Mouse (Mus musculus) CH12.LX (cell line): ENCODE results near the gene Fkbp11. TPM values are rescaled to one million over a fixed set of nuclear protein-coding genes. Genes with fewer than 3 reads are reported as not detected.

Source experiments
- DNase-seq: peaks from one replicate; pipeline ENCODE4 v3.0.0-alpha.2; 2013; ENCODE audit errors: extremely low read depth
- H3K27ac ChIP-seq: 2 replicates; pipeline ENCODE4 v1.5.1; 2012; ENCODE audit warnings: low read depth, mild to moderate bottlenecking, control low read depth, moderate library complexity; ENCODE audit not compliant: insufficient read depth
- H3K27me3 ChIP-seq: replicated peaks from 2 replicates; pipeline ENCODE3; 2012; ENCODE audit warnings: inconsistent platforms
- H3K36me3 ChIP-seq, 2 experiments: replicated peaks in 1 of 2; 2 replicates each; pipeline versions ENCODE3 to v1.6.1; 2012; ENCODE audit warnings: inconsistent platforms in 1 of 2, low read length in 1 of 2, mild to moderate bottlenecking in 1 of 2, mixed read lengths in 1 of 2, moderate library complexity in 1 of 2; ENCODE audit not compliant: control insufficient read depth in 1 of 2, insufficient read depth in 1 of 2
- H3K4me1 ChIP-seq, 2 experiments: 2 replicates each; pipeline ENCODE4 v1.6.1; 2012; ENCODE audit warnings: inconsistent platforms in 1 of 2, moderate library complexity in 1 of 2; ENCODE audit not compliant: insufficient read depth in 2 of 2, control insufficient read depth in 1 of 2
- H3K4me2 ChIP-seq: 2 replicates; pipeline ENCODE4 v1.6.1; 2012; ENCODE audit warnings: low read depth, mild to moderate bottlenecking, control low read depth; ENCODE audit not compliant: poor library complexity, insufficient read depth, severe bottlenecking
- H3K4me3 ChIP-seq, 3 experiments: fragments of 150-350 bp in 1 of 3; sonication (generic) in 1 of 3; replicated peaks in 1 of 3; 2 replicates each; pipeline versions ENCODE3 to v1.5.1; 2011 to 2012; ENCODE audit warnings: low read depth in 2 of 3, low read length in 2 of 3, mild to moderate bottlenecking in 2 of 3, moderate library complexity in 2 of 3, control low read depth in 1 of 3, improper control_type of control experiment in 1 of 3, inconsistent platforms in 1 of 3, mixed read lengths in 1 of 3; ENCODE audit not compliant: poor library complexity in 1 of 3
- H3K79me2 ChIP-seq: replicated peaks from 2 replicates; pipeline ENCODE4 v1.6.1; 2012; ENCODE audit warnings: mild to moderate bottlenecking, moderate library complexity; ENCODE audit not compliant: control insufficient read depth, poor library complexity, insufficient read depth, severe bottlenecking; ENCODE audit errors: extremely low read depth
- H3K9ac ChIP-seq: 2 replicates; pipeline ENCODE4 v1.6.1; 2012; ENCODE audit warnings: low read depth, mild to moderate bottlenecking, control low read depth, moderate library complexity; ENCODE audit not compliant: insufficient read depth
- H3K9me3 ChIP-seq: replicated peaks from 2 replicates; pipeline ENCODE3; 2012; ENCODE audit warnings: low read length, inconsistent platforms, mixed read lengths
- BHLHE40 ChIP-seq: IDR thresholded peaks from 2 replicates; pipeline ENCODE4 v1.6.1; 2011; ENCODE audit warnings: mild to moderate bottlenecking, low read depth, low read length, improper control_type of control experiment
- CHD1 ChIP-seq: IDR thresholded peaks from 2 replicates; pipeline ENCODE4 v1.6.1; 2012; ENCODE audit warnings: low read depth, low read length, improper control_type of control experiment, inconsistent platforms
- CTCF ChIP-seq, 2 experiments: IDR thresholded peaks in 1 of 2; conservative IDR thresholded peaks in 1 of 2; 2 replicates each; pipeline ENCODE4 v1.5.1; 2011 to 2012; ENCODE audit warnings: low read depth in 2 of 2, low read length in 2 of 2, improper control_type of control experiment in 1 of 2, inconsistent platforms in 1 of 2, mild to moderate bottlenecking in 1 of 2, moderate library complexity in 1 of 2
- ELF1 ChIP-seq: IDR thresholded peaks from 2 replicates; pipeline ENCODE4 v1.6.1; 2014; ENCODE audit warnings: low read depth, mild to moderate bottlenecking, inconsistent platforms, low read length, improper control_type of control experiment
- EP300 ChIP-seq: IDR thresholded peaks from 2 replicates; pipeline ENCODE4 v1.6.1; 2011; ENCODE audit warnings: low read length, improper control_type of control experiment
- ETS1 ChIP-seq: conservative IDR thresholded peaks from 2 replicates; pipeline ENCODE4 v1.6.1; 2012; ENCODE audit warnings: low read depth, mild to moderate bottlenecking, inconsistent platforms, low read length, improper control_type of control experiment, moderate library complexity
- JUND ChIP-seq: conservative IDR thresholded peaks from 2 replicates; pipeline ENCODE4 v1.6.1; 2011; ENCODE audit warnings: low read depth, low read length, improper control_type of control experiment
- KAT2A ChIP-seq: IDR thresholded peaks from 2 replicates; pipeline ENCODE4 v1.6.1; 2012; ENCODE audit warnings: low read length, improper control_type of control experiment, inconsistent platforms; ENCODE audit not compliant: insufficient replicate concordance
- MAFK ChIP-seq: IDR thresholded peaks from 2 replicates; pipeline ENCODE4 v1.6.1; 2011; ENCODE audit warnings: low read length, improper control_type of control experiment; ENCODE audit not compliant: insufficient replicate concordance
- MAZ ChIP-seq: IDR thresholded peaks from 2 replicates; pipeline ENCODE4 v1.6.1; 2012; ENCODE audit warnings: low read depth, mild to moderate bottlenecking, inconsistent platforms, low read length, improper control_type of control experiment, moderate library complexity
- MEF2A ChIP-seq: IDR thresholded peaks from 2 replicates; pipeline ENCODE4 v1.6.1; 2014; ENCODE audit warnings: low read depth, mild to moderate bottlenecking, inconsistent platforms, low read length, improper control_type of control experiment, borderline replicate concordance
- MYC ChIP-seq: IDR thresholded peaks from 2 replicates; pipeline ENCODE4 v1.6.1; 2011; ENCODE audit warnings: low read depth, mild to moderate bottlenecking, improper control_type of control experiment, low read length
- NELFE ChIP-seq: IDR thresholded peaks from 2 replicates; pipeline ENCODE4 v1.6.1; 2011; ENCODE audit warnings: low read depth, low read length, improper control_type of control experiment
- NRF1 ChIP-seq: IDR thresholded peaks from 2 replicates; pipeline ENCODE4 v1.6.1; 2014; ENCODE audit warnings: low read depth, mild to moderate bottlenecking, inconsistent platforms, low read length, improper control_type of control experiment, moderate library complexity
- PAX5 ChIP-seq: IDR thresholded peaks from 2 replicates; pipeline ENCODE4 v1.6.1; 2012; ENCODE audit warnings: low read length, inconsistent platforms, mixed read lengths
- POLR2AphosphoS2 ChIP-seq: IDR thresholded peaks from 2 replicates; pipeline ENCODE4 v1.6.1; 2011; ENCODE audit warnings: low read depth, low read length, improper control_type of control experiment
- SIN3A ChIP-seq: IDR thresholded peaks from 2 replicates; pipeline ENCODE4 v1.6.1; 2012; ENCODE audit warnings: low read length, improper control_type of control experiment, inconsistent platforms
- SMC3 ChIP-seq: IDR thresholded peaks from 2 replicates; pipeline ENCODE4 v1.6.1; 2011; ENCODE audit warnings: low read depth, low read length, improper control_type of control experiment
- TCF12 ChIP-seq: IDR thresholded peaks from 2 replicates; pipeline ENCODE4 v1.6.1; 2014; ENCODE audit warnings: low read depth, mild to moderate bottlenecking, inconsistent platforms, low read length, improper control_type of control experiment
- UBTF ChIP-seq: IDR thresholded peaks from 2 replicates; pipeline ENCODE4 v1.6.1; 2012; ENCODE audit warnings: low read depth, mild to moderate bottlenecking, inconsistent platforms, low read length, improper control_type of control experiment, moderate library complexity
- ZC3H11A ChIP-seq: IDR thresholded peaks from 2 replicates; pipeline ENCODE4 v1.6.1; 2012; ENCODE audit warnings: low read depth, mild to moderate bottlenecking, inconsistent platforms, low read length, improper control_type of control experiment
- dilution Hi-C: fragments of 300-500 bp; cut with MboI; formaldehyde crosslinking; loops from 2 replicates; pipeline ENCODE4 v1.14.3; 2020; ENCODE audit warnings: low sequenced_read_pairs; ENCODE audit not compliant: extremely low pct_unique_long_range_greater_than_20kb, extremely low pct_ligation_motif_present
- in situ Hi-C: fragments of 300-500 bp; cut with MboI; formaldehyde crosslinking; loops from 3 replicates; pipeline ENCODE4 v1.14.3; 2019; ENCODE audit warnings: low sequenced_read_pairs, low pct_ligation_motif_present, low pct_unique_long_range_greater_than_20kb, mixed read lengths
- polyA plus RNA-seq: library from polyadenylated mRNA; unstranded; fragments of >175 nt; gene quantifications from 2 replicates; pipeline ENCODE4 v1.2.1, GENCODE M21; 2012; ENCODE audit warnings: low read depth; ENCODE audit not compliant: insufficient read length
- total RNA-seq, 2 experiments: library from RNA; depleted of rRNA; stranded (reverse); fragments of 300-350 nt in 1 of 2; fragments of >200 nt in 1 of 2; gene quantifications; 2 replicates each; pipeline ENCODE4 v1.2.3; 2012 to 2014

Fkbp11 gene
- total and polyA plus RNA-seq, 3 experiments = 21.0 to 75.0 (median 22.2) TPM

DNA sequence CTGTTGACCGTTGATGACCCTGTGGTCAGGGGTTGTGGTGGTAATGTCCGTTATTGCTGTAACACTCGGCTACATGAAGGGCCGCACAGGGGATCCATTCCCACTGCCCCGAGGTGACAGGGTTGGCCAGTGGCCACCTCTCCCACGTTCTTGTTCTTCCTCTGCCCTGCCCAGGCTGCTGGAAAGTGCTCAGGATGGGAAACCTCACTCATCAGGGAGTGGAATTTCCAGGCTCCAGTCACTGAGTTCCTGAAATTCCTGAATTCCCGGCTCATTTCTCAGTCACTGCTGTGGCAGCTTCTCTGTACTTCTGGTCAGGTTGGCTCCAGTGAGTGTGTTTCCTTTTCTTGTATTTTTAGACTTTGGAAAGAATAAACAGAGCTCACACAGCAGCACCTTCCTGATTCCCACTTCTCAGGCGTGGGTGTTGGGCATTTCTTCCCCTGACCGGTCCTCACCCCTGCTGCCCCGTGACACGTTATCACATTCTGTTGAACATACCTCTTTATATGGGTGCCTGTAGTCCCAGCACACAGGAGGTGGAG lies 35.8 kb downstream of the Fkbp11 start:
- in situ Hi-C loops (no loop called here), dilution Hi-C loops (no loop called here)
- Histone ChIP-seq H3K79me2 (no peaks in the 10 kb centered on the region), H3K4me2 (no peak overlapping the region), H3K36me3 (no peaks in the 10 kb centered on the region), H3K4me3 (no peak overlapping the region), H3K27me3 (peaks cover 72% of the 10 kb centered on the region), H3K4me1 (no peaks in the 10 kb centered on the region), H3K27ac (no peak overlapping the region), H3K9ac (no peak overlapping the region), H3K9me3 (no peaks in the 10 kb centered on the region)
- DNase-seq = no peak
- TF ChIP-seq POLR2AphosphoS2 (no peak), MAFK (no peak), TCF12 (no peak), ELF1 (no peak), ZC3H11A (no peak), UBTF (no peak), JUND (no peak), MYC (no peak)
- TF ChIP-seq, all 38 proteins: peak for 0

DNA sequence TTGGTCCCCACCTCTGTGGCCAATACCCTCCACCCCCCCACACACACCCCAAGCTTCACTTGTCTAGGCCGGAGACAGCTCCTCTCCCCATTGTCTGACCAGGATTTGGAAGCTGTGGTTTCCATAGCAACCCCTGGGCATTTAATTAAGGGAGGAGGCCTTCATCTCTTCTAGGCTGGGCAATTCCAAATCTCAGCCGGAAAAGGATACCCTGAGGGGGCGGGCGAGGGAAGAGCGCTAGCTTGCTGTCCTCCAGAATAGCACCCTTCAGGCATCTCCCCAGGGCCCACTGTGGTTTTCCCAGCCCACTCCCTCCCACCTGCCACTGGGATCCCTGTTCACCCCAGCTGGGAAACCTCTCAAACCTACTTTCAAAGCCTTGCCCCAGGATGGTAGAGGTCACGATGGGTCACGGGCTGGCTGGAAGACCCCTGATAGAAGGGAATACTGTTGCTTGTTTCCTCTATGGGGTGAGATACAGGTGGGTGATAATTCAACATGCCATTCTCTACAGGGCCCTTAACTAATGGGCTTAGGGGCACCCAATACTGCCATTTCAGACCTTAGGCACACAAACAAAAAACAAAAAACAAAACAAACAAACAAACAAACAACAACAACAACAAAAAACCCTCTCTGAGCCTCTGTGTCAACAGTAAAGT lies 36.4 kb downstream of the Fkbp11 start:
- dilution Hi-C loops (no loop called here), in situ Hi-C loops (no loop called here)
- Histone ChIP-seq H3K36me3 (no peaks in the 10 kb centered on the region), H3K4me1 (no peaks in the 10 kb centered on the region), H3K4me3 (no peak overlapping the region), H3K9me3 (no peaks in the 10 kb centered on the region), H3K27ac (no peak overlapping the region), H3K27me3 (peaks cover 71% of the 10 kb centered on the region), H3K79me2 (no peaks in the 10 kb centered on the region), H3K4me2 (no peak overlapping the region), H3K9ac (no peak overlapping the region)
- TF ChIP-seq POLR2AphosphoS2 (no peak), JUND (no peak), SIN3A (no peak), NRF1 (no peak), MAZ (no peak), MAFK (no peak), SMC3 (no peak), BHLHE40 (no peak), CTCF (conservative IDR thresholded peaks at IDR 0.05 in 1 of 2, IDR thresholded peaks at IDR 0.05 in 1 of 2; ENCODE audit: low read depth in 2 of 2, low read length in 2 of 2) (no peak), ZC3H11A (no peak), MEF2A (no peak), CHD1 (no peak), ETS1 (no peak), KAT2A (no peak), EP300 (no peak), PAX5 (no peak), NELFE (no peak), MYC (no peak)
- DNase-seq = no peak
